Mouse (Mus musculus): ENCODE results near the gene Arl2bp. TPM values are rescaled to one million over a fixed set of nuclear protein-coding genes. Genes with fewer than 3 reads are reported as not detected.

Gene Arl2bp
- polyA plus RNA-seq, 1 experiment from 2014 or later = 95.5 TPM

- no peak overlapping the region for H3K9ac ChIP-seq (ENCODE audit: low read length)
- no peak overlapping the region for H3K27ac ChIP-seq (ENCODE audit: low read depth, low read length)
- no peaks in the 10 kb centered on the region for H3K9me3 ChIP-seq (ENCODE audit: control insufficient read depth, low read length)
- DNase-seq (ENCODE audit: low spot score) (no peak), ATAC-seq (ENCODE audit: insufficient read depth, low FRiP score, low TSS enrichment) (no peak)
- 87% methylated on average over 3 of the region's 3 CpGs for WGBS
- 0 out of 2 replicates have a peak, but pooled peaks cover 2% of the 10 kb centered on the region for H3K36me3 ChIP-seq (ENCODE audit: control insufficient read depth, insufficient read depth, low read length)
- H3K27me3 ChIP-seq (ENCODE audit: control insufficient read depth, insufficient read depth, low read length) = no peaks in the 10 kb centered on the region
- no peak overlapping the region for H3K4me3 ChIP-seq (ENCODE audit: low read depth, low read length)
- no peak overlapping the region for H3K4me2 ChIP-seq (ENCODE audit: low read depth)
- no peaks in the 10 kb centered on the region for H3K4me1 ChIP-seq (ENCODE audit: control insufficient read depth, insufficient read depth, low read length)
These were observed 13.4 kb upstream of the Arl2bp start for GRCm38 (mm10) chr8:94652951-94653350.

GRCm38 (mm10) chr8:94654994-94655393 is 11.4 kb upstream of the Arl2bp start:
- no peak overlapping the region for H3K27ac ChIP-seq (ENCODE audit: low read depth, low read length)
- no peak overlapping the region for H3K4me3 ChIP-seq (ENCODE audit: low read depth, low read length)
- H3K4me1 ChIP-seq (ENCODE audit: control insufficient read depth, insufficient read depth, low read length) = no peaks in the 10 kb centered on the region
- ATAC-seq (ENCODE audit: insufficient read depth, low FRiP score, low TSS enrichment) = no peak
- no peak overlapping the region for H3K9ac ChIP-seq (ENCODE audit: low read length)
- H3K27me3 ChIP-seq (ENCODE audit: control insufficient read depth, insufficient read depth, low read length) = no peaks in the 10 kb centered on the region
- H3K9me3 ChIP-seq (ENCODE audit: control insufficient read depth, low read length) = no peaks in the 10 kb centered on the region
- H3K36me3 ChIP-seq (ENCODE audit: control insufficient read depth, insufficient read depth, low read length) = 0 out of 2 replicates have a peak, but pooled peaks cover 2% of the 10 kb centered on the region
- no peak overlapping the region for H3K4me2 ChIP-seq (ENCODE audit: low read depth)
- DNase-seq (ENCODE audit: low spot score) = no peak

- Histone ChIP-seq H3K9ac (ENCODE audit: low read length) (no peak overlapping the region), H3K4me2 (ENCODE audit: low read depth) (no peak overlapping the region), H3K4me1 (ENCODE audit: control insufficient read depth, insufficient read depth, low read length) (no peaks in the 10 kb centered on the region), H3K27ac (ENCODE audit: low read depth, low read length) (no peak overlapping the region), H3K36me3 (ENCODE audit: control insufficient read depth, insufficient read depth, low read length) (peaks cover 4% of the 10 kb centered on the region; the same call in 1 of the 2 replicates), H3K4me3 (ENCODE audit: low read depth, low read length) (no peak overlapping the region), H3K27me3 (ENCODE audit: control insufficient read depth, insufficient read depth, low read length) (no peaks in the 10 kb centered on the region), H3K9me3 (ENCODE audit: control insufficient read depth, low read length) (no peaks in the 10 kb centered on the region)
- DNase-seq (ENCODE audit: low spot score) (no peak), ATAC-seq (ENCODE audit: insufficient read depth, low FRiP score, low TSS enrichment) (no peak)
- WGBS = 91% methylated on average over 2 of the region's 2 CpGs
These were observed 8.4 kb upstream of the Arl2bp start for GRCm38 (mm10) chr8:94658031-94658430.

GRCm38 (mm10) chr8:94660418-94660817 is 6.0 kb upstream of the Arl2bp start:
- DNase-seq (ENCODE audit: low spot score) (no peak), ATAC-seq (ENCODE audit: insufficient read depth, low FRiP score, low TSS enrichment) (no peak)
- no peaks in the 10 kb centered on the region for H3K27me3 ChIP-seq (ENCODE audit: control insufficient read depth, insufficient read depth, low read length)
- WGBS = 84% methylated on average over 4 of the region's 4 CpGs
- no peaks in the 10 kb centered on the region for H3K9me3 ChIP-seq (ENCODE audit: control insufficient read depth, low read length)
- no peak overlapping the region for H3K9ac ChIP-seq (ENCODE audit: low read length)
- no peak overlapping the region for H3K4me2 ChIP-seq (ENCODE audit: low read depth)
- no peaks in the 10 kb centered on the region for H3K4me1 ChIP-seq (ENCODE audit: control insufficient read depth, insufficient read depth, low read length)
- peaks cover 2% of the 10 kb centered on the region; the same call in 1 of the 2 replicates for H3K36me3 ChIP-seq (ENCODE audit: control insufficient read depth, insufficient read depth, low read length)
- no peak overlapping the region for H3K27ac ChIP-seq (ENCODE audit: low read depth, low read length)
- no peak overlapping the region for H3K4me3 ChIP-seq (ENCODE audit: low read depth, low read length)

- WGBS = 78% methylated on average over 2 of the region's 2 CpGs
- Histone ChIP-seq H3K9me3 (ENCODE audit: control insufficient read depth, low read length) (no peaks in the 10 kb centered on the region), H3K4me1 (ENCODE audit: control insufficient read depth, insufficient read depth, low read length) (peaks cover 7% of the 10 kb centered on the region; the same call in 1 of the 2 replicates), H3K27me3 (ENCODE audit: control insufficient read depth, insufficient read depth, low read length) (no peaks in the 10 kb centered on the region), H3K4me2 (ENCODE audit: low read depth) (no peak overlapping the region), H3K9ac (ENCODE audit: low read length) (no peak overlapping the region), H3K27ac (ENCODE audit: low read depth, low read length) (no peak overlapping the region), H3K4me3 (ENCODE audit: low read depth, low read length) (no peak overlapping the region), H3K36me3 (ENCODE audit: control insufficient read depth, insufficient read depth, low read length) (peaks cover 2% of the 10 kb centered on the region)
- ATAC-seq (ENCODE audit: insufficient read depth, low FRiP score, low TSS enrichment) (no peak), DNase-seq (ENCODE audit: low spot score) (no peak)
These were observed 1.7 kb upstream of the Arl2bp start for GRCm38 (mm10) chr8:94664722-94665121.

- Histone ChIP-seq H3K27ac (ENCODE audit: low read depth, low read length) (no peak overlapping the region), H3K4me3 (ENCODE audit: low read depth, low read length) (no peak overlapping the region), H3K36me3 (ENCODE audit: control insufficient read depth, insufficient read depth, low read length) (peaks cover 12% of the 10 kb centered on the region), H3K27me3 (ENCODE audit: control insufficient read depth, insufficient read depth, low read length) (no peaks in the 10 kb centered on the region), H3K9ac (ENCODE audit: low read length) (no peak overlapping the region), H3K9me3 (ENCODE audit: control insufficient read depth, low read length) (no peaks in the 10 kb centered on the region), H3K4me1 (ENCODE audit: control insufficient read depth, insufficient read depth, low read length) (no peaks in the 10 kb centered on the region), H3K4me2 (ENCODE audit: low read depth) (no peak overlapping the region)
- 81% methylated on average over 5 of the region's 5 CpGs for WGBS
- no peak for DNase-seq (ENCODE audit: low spot score)
- no peak for ATAC-seq (ENCODE audit: insufficient read depth, low FRiP score, low TSS enrichment)
These were observed 8.0 kb downstream of the Arl2bp start for GRCm38 (mm10) chr8:94674384-94674783.

GRCm38 (mm10) chr8:94675923-94676322 is 9.5 kb downstream of the Arl2bp start:
- H3K4me3 ChIP-seq (ENCODE audit: low read depth, low read length) = no peak overlapping the region
- DNase-seq (ENCODE audit: low spot score) (no peak), ATAC-seq (ENCODE audit: insufficient read depth, low FRiP score, low TSS enrichment) (0 out of 2 replicates have a peak, but pooled peaks have one; percentile 31)
- 82% methylated on average over 6 of the region's 6 CpGs for WGBS
- H3K4me1 ChIP-seq (ENCODE audit: control insufficient read depth, insufficient read depth, low read length) = no peaks in the 10 kb centered on the region
- peaks cover 9% of the 10 kb centered on the region; the same call in 1 of the 2 replicates for H3K36me3 ChIP-seq (ENCODE audit: control insufficient read depth, insufficient read depth, low read length)
- H3K27me3 ChIP-seq (ENCODE audit: control insufficient read depth, insufficient read depth, low read length) = no peaks in the 10 kb centered on the region
- H3K9ac ChIP-seq (ENCODE audit: low read length) = no peak overlapping the region
- H3K27ac ChIP-seq (ENCODE audit: low read depth, low read length) = no peak overlapping the region
- no peaks in the 10 kb centered on the region for H3K9me3 ChIP-seq (ENCODE audit: control insufficient read depth, low read length)
- no peak overlapping the region for H3K4me2 ChIP-seq (ENCODE audit: low read depth)

- no peak overlapping the region for H3K9ac ChIP-seq (ENCODE audit: low read length)
- no peak overlapping the region for H3K4me3 ChIP-seq (ENCODE audit: low read depth, low read length)
- ATAC-seq (ENCODE audit: insufficient read depth, low FRiP score, low TSS enrichment) = no peak
- no peaks in the 10 kb centered on the region for H3K9me3 ChIP-seq (ENCODE audit: control insufficient read depth, low read length)
- H3K36me3 ChIP-seq (ENCODE audit: control insufficient read depth, insufficient read depth, low read length) = no peaks in the 10 kb centered on the region
- H3K27ac ChIP-seq (ENCODE audit: low read depth, low read length) = 0 out of 2 replicates have a peak overlapping the region, but pooled peaks have one; percentile 44
- no peak for DNase-seq (ENCODE audit: low spot score)
- 59% methylated on average over 9 of the region's 9 CpGs for WGBS
- no peaks in the 10 kb centered on the region for H3K27me3 ChIP-seq (ENCODE audit: control insufficient read depth, insufficient read depth, low read length)
- H3K4me2 ChIP-seq (ENCODE audit: low read depth) = no peak overlapping the region
- no peaks in the 10 kb centered on the region for H3K4me1 ChIP-seq (ENCODE audit: control insufficient read depth, insufficient read depth, low read length)
These were observed 12.2 kb downstream of the Arl2bp start for GRCm38 (mm10) chr8:94678582-94678981.

GRCm38 (mm10) chr8:94680414-94680813 is 14.0 kb downstream of the Arl2bp start:
- DNase-seq (ENCODE audit: low spot score) (no peak), ATAC-seq (ENCODE audit: insufficient read depth, low FRiP score, low TSS enrichment) (no peak)
- no peaks in the 10 kb centered on the region for H3K27me3 ChIP-seq (ENCODE audit: control insufficient read depth, insufficient read depth, low read length)
- WGBS = 87% methylated on average over 3 of the region's 3 CpGs
- no peaks in the 10 kb centered on the region for H3K36me3 ChIP-seq (ENCODE audit: control insufficient read depth, insufficient read depth, low read length)
- no peaks in the 10 kb centered on the region for H3K9me3 ChIP-seq (ENCODE audit: control insufficient read depth, low read length)
- no peak overlapping the region for H3K9ac ChIP-seq (ENCODE audit: low read length)
- no peak overlapping the region for H3K4me3 ChIP-seq (ENCODE audit: low read depth, low read length)
- H3K27ac ChIP-seq (ENCODE audit: low read depth, low read length) = no peak overlapping the region
- no peak overlapping the region for H3K4me2 ChIP-seq (ENCODE audit: low read depth)
- no peaks in the 10 kb centered on the region for H3K4me1 ChIP-seq (ENCODE audit: control insufficient read depth, insufficient read depth, low read length)
